Mouse (Mus musculus) embryo, embryonic 10 days (tissue): Measurements from ENCODE around the gene Fads1.

Experiments
- DNase-seq: peaks from one replicate; pipeline ENCODE4 v3.0.0-alpha.2; 2015; ENCODE audit warnings: low spot score

Fads1 gene

DNA sequence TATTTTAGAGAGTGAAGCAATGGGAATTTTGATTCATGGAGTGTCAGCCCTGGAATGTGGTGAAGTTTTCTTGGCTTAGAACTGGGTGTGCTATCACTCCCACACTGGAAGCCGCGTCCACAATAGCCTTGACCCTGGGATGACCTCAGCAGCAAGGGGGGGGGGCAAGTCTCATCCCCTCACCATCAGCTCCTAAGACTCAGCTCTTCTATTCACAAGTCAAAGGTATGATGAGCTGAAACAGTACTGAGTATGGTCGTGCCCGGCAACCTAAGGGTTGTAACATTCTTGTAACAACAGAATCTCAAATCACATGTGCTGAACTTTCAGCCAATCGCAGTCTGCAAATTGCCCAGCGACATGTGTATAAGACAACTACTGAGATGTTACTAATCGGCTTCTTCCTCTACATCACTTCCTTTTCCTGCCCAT, 5.7 kb upstream of the Fads1 start:
- DNase-seq, result no peak

DNA sequence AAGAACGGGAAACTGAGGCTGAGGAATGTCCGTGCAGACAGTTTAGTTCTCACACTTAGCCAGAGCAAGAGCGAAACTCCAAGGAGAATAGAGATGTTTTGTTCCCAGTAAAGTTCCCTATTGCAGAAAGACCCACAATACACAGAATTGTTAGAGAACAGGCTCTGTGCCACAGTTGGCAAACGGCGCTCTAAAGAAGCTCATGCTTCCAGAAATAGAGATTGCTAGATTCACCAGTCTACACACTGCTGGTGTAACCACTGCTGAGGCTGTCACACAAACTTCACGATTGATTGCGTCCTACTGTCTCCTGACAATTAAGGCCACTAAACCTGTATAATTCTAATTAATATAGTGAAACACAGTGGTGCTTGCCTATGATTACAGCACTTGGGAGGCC, 1.5 kb upstream of the Fads1 start:
- DNase-seq, result no peak

DNA sequence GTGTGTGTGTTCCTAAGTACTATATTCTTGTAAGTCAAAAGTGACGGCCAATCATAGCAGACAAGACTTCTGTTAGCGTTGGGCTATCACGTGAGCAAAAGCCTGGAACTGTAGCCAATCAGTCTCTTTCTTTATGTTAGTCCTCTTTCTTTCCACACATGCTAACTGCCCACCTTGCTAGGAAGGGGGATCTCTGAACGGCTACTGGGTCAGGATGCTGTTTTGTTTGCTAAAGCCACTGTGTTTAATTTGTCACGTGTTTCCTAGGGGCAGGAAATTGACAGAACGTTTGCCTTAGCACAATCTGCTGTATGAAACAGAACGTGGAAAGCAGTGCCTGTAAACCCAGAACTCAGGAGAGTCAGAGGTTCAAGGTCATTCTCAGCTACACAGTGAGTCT, 546 bp upstream of the Fads1 start:
- DNase-seq, result no peak

DNA sequence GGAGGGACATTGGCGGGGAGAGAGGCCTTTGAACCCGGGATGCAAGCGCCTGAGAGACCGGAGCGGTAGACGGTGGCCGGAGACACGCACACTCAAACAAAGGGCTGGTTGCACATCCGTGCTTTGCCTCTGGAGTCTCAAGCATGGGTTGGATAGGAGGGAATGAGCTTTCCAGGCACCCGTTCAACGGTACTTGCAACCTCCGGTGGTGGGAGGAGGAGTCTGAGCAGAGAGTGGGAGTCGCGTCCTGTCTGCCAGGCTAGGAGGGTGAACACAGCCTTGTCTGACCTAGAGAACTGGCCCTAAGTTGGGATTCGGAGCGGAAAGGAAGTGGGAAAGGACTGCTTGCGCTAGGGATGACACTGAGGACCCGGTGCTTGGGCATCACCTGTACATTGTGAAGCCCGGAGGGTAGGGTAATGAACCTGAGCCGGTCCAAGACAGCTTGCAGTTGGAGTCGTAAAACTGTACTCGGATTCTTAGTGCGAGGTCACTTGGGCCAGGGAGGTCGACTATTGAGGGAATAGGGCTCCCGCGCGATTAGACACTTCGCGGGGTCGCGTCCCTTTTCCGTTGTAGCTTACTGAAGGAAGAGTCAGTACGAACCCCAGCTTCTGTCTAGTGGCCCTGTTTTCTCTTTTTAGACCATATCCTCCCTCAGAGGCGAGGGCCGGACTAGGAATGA, 753 bp downstream of the Fads1 start:
- peak; percentile 83 for DNase-seq

DNA sequence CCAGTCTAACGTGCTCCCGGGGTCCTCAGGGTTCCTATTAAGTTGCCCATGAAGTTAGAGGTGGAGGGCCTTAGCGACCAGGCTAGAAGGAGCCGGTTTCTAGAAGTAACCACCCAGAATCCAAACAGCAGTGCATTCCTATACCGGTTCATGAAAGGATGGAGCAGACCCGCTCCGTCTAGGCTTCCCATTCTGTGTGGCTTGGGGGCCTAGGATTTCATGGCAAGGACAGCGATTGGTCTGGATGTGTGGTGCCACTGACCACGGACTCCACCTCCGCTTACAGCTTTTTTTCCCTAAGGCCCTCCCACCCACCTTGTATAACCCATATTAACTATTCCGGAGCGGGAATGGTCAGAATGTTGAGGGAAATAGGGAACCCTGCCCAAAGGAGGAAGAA, 1.4 kb downstream of the Fads1 start:
- peak; percentile 70 for DNase-seq

DNA sequence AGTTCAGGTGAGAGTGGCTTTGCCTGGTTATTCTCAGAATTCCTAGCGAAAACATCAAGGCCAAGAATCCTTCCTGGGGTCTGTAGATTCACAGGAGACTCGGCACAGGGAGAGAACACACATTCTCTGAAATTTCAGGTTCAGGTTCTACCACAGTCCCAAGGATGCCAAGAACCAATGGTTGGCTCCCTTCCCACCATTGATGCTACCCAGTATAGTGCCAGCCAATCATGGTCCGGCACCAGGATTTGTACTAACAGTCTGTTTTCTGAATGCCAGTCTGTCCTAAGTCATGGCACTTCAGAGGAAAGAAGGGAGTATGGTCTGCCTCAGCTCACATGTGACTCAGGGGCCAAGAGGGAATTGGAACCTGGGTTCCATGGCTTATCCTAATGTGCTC, 3.2 kb downstream of the Fads1 start:
- DNase-seq, result no peak

DNA sequence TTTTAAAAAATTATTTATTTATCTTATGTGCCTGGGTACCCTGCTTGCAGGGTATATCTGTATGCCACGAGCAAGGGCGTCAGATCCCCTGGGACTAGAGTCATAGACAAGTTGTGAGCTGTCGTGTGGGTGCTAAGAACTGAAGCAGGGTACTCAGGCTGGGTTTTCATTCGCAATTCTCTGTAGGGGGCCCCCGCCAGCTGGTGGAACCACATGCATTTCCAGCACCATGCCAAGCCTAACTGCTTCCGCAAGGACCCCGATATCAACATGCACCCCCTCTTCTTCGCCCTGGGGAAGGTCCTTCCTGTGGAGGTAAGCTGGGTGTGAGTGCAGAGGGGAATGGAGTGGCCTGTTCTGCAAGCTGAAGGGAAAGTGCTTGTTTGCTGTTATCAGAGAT, 3.9 kb downstream of the Fads1 start:
- no peak for DNase-seq

DNA sequence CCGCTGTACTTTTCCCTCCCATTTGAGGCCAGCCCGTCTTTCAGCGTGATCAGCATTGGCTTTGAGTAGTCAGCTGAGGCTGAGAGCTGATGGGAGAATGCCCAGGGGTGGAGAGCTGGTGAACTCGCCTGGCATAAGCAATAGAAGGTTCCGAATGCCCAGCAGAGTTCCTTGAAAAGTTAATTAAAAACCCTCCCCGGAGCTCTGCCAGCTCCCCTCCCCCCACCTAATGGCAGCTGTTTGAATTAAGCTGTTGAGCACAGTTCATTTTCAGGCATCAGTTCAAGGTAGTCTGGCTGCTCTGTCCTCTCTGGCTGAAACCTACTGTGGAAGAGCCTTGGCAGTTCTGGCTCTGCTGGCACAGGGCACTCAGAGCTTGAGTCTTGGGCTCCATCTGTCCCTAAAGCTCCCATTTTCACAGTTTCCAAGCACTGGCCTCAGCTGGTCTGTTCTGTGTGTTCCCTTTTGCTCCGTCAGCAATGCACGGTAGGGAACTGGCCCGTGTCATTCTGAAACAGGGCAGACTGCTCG, 5.7 kb downstream of the Fads1 start:
- no peak for DNase-seq

DNA sequence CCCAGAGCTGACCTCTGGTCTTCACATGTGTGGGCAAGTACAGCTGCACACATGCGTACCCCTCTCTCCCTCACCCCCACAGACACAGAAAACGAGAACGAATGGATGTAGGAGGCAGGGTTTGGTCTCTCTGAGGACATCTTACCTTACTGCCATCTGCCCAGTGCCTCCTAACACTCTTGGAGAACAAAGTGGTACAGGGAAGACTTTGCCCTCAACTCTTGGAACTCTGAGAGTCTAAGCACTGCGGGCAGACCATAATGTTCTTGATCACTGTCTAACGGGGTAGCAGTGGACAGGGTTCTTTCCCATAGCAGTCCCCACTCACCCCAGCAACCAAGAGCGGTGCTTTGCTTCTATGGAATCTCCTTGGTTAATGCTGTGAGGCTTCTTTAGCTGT, 6.3 kb downstream of the Fads1 start:
- DNase-seq, result no peak

DNA sequence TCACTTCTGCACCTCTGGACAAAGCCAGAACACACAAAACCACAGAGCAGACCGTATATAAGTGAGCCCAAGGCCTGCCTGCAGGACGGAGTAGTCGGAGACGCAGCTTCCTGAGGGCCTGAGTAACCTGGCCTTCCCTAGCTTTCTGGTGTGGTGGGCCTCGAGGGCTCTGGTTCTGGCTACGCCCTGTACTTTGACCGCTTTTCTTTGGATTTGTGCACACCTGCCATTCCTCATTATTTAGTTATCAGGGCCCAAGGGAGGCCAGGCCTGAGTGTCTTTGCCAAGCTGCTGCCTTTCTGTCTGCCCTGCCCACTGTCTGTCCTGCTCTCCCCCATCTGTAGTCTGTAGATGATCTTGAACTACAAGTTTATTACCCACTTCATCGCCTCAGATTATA, 7.3 kb downstream of the Fads1 start:
- DNase-seq, result no peak

DNA sequence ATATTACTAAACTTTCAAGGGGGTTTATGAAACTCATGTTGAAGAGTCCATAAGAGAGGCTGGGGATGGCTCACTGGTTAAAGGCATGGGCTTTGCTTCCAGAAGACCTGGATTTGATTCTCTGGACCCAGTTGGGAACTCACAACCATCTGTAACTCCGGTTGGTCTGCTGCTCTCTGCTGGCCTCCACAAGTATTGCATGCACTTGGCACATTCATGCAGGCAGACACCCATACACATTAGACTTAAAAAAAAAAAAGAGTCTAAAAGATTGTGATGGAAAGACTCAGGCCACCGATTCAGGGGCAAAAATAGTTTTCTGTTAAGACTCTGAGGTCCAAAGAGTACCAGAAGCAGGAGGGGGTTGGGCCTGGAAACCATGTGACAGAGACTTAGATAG, 8.1 kb downstream of the Fads1 start:
- DNase-seq, result peak; percentile 83

DNA sequence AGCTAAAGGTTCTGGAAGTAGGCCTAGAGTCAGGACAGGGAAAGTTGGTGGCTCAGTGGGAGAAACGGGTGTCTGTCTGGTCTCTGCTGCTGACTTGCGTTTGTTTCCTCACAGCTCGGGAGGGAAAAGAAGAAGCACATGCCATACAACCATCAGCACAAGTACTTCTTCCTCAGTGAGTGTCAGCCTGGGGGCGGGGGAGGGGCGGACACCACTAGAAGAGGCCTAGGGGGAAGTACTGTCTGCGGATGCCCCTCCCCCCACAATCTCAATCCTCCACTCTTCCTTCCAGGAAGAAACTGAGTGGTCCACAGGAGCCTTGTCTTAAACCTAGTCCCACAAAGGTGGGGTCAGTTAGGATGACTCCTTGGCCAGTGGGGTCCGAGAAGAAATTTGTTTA, 8.6 kb downstream of the Fads1 start:
- no peak for DNase-seq

DNA sequence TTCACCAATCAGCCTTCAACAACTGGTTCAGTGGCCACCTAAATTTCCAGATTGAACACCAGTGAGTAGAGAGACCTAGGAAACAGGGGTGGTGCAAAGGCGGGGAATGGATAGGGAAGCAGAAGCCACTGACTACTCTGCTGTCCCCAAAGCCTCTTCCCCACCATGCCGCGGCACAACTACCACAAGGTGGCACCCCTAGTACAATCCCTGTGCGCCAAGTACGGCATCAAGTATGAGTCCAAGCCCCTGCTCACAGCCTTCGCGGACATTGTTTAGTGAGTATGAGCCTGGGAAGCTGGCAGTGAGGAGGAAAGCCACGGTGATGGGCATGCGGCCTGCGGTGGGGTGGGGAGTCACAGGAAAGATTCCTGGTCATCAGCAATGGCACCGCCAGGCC, 11.6 kb downstream of the Fads1 start:
- no peak for DNase-seq

DNA sequence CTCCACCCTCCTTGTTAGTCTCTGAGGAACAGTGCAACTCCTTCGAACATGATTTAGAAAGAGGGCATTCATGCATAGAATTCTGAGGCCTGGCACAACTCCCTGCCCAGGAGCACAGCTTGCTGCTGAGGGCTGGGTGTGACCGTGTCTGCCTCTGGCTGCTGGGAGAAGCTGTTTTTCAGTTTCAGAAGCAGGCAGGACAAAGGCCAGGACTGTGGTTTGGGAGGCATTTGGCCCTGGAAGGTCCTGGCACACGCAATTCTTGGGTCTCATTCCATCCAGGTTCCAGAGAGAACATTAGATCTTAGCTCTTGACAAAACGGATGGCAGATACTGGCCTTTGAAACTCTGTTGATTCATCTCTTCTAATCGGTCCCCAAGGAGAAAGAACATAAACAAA, 12.6 kb downstream of the Fads1 start:
- DNase-seq, result no peak

DNA sequence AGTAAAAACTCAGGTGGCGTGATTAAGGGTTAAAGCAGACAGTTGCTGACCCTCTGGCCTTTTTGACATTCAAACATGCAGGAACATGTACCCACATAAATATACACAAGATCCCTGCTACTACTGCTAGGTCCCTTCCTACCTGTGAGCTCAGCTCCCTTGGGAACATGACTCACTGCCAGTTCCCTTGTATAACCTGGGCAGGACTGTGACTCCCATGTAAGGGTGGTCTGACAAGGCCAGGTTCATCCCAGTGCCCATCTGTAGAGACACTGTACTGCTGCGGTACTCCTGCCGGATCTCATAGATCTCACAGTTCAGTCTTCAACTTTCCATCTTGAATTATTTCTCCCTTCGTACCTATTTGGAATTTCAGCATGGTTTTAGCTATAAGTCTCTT, 14.4 kb downstream of the Fads1 start:
- DNase-seq, result no peak

DNA sequence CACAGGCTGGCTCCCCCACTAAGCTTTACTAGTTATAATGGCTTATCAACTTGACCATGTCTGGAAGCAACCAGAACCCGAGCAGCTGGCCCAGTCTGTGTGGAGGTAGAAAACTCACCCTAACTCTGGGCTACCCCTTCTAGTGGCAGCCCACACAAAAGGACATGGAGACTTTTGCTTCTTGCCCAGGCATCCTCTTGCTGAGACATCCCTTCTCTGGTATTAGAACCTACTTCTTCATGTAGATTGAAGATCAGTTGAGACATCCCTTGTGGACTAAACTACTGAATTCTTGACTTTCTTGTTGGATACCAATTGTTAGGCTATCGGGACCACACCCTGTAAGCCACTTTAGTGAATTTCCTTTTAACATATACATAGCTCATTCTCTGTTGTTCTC, 15.6 kb downstream of the Fads1 start:
- DNase-seq, result no peak

DNA sequence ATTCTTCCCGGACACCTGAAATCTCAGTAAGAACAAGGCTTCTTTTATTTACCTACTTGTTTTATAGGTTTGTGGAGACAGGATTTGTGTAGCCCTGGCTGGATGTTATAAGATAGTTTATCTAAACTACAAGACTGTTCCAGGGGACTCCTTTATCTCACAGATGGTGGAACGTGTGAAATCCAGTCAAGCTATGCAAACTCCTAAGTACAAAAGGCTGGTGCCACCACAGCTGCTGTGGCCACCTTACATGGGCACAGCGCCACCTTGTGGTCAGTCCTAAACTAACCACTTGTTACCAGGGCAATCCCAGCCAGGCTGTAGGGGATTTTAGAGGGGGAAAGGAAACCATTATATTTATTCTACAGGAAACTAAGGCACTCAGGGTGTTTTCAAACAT, 16.0 kb downstream of the Fads1 start:
- peak; percentile 95 for DNase-seq

DNA sequence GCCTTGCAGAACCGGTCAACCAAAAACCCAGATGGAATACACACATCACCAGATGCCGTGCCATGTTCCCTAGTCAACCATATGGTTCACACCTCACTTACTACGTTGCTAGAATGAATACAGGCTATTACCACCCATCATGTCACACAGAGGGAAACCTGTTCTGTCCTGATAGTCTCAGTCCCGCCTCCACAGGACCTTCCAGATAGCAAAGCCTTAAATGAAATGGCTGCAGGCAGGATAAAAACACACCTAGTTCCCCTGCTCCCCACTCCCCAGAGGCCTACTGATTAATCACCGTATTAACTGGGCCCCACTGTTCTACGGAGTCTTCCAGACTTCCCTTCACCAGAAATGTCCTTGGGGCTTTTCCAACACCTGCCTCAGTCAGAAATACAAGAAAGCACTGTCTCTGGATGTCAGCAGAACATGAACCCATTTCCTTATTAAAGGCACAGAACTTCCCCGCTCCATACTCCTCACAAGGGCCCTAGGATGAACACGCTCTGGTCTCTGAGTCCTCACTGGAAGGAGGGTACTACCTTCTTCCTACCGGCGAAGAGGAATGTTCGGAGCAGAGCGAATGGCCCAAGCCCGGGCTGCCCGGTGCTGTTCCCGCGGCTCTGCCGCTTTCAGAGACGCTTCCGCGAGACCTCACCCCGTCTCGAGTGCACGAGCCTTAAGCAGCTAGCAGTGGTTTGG, 20.6 kb downstream of the Fads1 start:
- DNase-seq, result no peak

DNA sequence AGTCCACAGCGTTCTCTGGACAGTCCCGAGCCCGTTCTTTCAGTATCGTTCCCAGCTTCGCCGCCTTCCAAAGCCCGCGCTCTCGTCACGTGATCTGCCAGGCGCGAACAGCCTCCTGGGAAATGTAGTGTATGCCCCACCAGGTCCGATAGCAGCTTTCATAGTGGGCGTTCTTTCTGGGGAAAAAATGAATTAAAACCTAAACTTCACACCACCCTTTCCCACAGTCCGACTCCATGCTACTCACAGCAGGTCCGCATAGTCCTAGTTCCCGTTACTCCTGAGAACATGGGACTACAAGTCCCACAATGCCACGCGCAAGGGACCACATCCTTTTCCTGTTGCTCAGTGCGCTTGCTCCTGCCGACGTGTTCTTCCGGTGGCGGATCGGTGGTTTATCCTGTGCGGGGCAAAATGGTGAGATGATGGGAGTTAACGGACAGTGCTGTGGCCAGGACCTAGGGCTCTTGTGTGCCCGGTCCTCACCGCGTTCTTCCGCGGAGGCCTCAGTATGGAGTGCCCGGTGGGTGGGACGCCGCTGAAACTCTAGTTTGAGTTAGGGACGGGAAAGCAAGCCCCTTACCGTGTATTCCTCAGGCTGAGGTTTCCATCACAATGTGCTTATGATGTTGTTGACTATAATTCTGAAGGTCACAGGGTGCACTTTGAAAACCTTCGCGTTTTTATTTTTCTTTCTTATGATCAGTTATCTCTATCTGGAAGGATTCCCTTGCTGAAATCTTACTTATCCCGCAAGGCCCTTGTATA, 21.3 kb downstream of the Fads1 start, which contains the start of the genes Tmem258 and Fen1:
Tmem258 (plus strand) TSS at position 167 of the 768 bp plus-strand sequence.
Fen1 (minus strand) TSS at position 322 of the 768 bp plus-strand sequence.
- DNase-seq, result peak; percentile 94

DNA sequence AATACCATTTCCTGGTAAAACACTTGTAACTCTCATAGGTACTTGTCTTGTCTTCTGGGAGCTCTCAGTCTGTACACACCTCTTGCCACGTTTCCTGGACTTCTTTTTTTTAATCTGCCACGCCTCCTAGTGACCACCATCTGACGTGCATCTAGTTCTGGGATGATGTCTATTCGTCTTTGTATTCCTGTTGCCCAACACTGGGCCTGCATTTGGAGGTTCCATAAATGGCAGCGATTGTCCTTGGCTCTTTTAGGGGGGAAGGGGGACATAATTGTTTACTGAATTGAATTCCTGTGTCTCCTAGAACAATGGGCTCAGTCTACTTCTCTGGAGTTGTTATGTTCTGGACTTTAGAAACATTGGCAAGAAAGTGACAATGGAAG, 21.9 kb downstream of the Fads1 start:
- DNase-seq, result peak; percentile 70

DNA sequence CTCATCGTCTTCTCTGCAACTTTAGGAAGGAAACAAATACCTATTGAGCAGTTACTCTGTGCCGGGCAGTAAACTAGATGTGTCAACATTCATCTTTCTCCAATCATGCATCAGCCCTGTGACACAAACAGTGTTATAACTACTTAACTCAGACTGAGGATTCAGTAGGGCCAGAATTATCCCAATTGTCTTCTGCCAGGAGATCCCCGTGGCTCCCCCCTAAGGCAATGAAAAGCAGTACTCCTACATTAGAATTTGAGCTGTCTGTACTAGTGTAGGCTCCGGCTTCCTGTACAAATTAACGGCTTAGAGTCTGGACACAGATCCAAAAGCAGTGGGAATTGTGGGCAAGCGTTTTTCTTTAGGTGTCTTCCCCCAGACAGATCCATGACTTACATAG, 22.4 kb downstream of the Fads1 start:
- DNase-seq, result no peak

DNA sequence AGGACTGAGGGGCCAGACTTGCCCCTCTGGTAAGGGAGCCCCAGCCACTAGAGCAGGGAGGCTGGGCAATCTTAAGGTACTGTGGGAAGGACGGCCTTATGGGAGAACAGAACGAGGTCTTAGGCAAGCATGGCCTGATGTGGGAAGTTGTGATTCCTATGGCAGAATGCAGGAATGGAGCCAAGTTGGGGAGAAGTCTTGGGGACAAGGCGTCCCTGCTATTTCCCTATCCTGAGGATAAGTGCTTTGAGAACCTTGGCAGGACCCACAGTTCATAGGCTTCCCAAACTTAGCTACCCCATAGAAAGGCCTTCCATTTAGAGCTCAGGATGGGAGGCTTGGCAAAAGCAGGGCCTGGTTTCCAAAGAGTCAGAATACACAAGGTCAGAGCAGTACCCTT, 26.2 kb downstream of the Fads1 start:
- no peak for DNase-seq

DNA sequence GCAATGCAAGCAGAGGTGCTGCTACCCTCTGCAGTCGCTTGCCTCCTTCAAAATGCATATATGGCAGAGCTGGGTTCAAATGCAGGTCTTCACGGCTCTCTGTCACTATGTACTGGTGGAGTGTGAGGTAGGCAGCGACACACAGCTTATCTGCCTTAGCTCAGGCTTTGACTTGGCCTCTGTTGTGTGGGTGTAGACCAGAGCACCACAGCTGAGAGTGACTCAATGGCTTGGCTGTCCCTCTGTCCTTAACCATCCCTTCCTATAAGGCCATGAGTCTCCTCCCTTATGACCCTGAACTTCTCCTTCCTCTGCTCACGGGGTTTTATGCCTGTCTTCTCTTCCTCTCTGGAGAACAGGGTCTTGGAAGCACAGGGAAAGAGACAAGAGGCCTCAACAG, 28.2 kb downstream of the Fads1 start:
- no peak for DNase-seq
